Mouse (Mus musculus) hindbrain, embryonic 15.5 days (tissue): ENCODE measurements around the gene Mrps9. TPM values are rescaled to one million over a fixed set of nuclear protein-coding genes. Genes with fewer than 3 reads are reported as not detected.
A peak's percentile ranks its signal among the peaks of the same experiment; 100 is the strongest.
"Not testable (repeated sequence)": the region's sequence is repeated elsewhere in the genome, so short reads cannot be mapped to it uniquely, and the experiment has no call there.

Experiments
- ATAC-seq: fragments of 200-750 bp; cut with Nextera tagmentation; 2 replicates; pipeline ENCODE4 v1.8.0; 2017; ENCODE audit warnings: low read depth, moderate number of reproducible peaks, moderate TSS enrichment; ENCODE audit not compliant: low FRiP score
- H3K27ac ChIP-seq: fragments of 300-500 bp; sonication (generic); replicated peaks from 2 replicates; pipeline ENCODE4 v1.5.1; 2015; ENCODE audit warnings: mild to moderate bottlenecking, inconsistent platforms
- H3K27me3 ChIP-seq: fragments of 300-500 bp; sonication (generic); 2 replicates; pipeline ENCODE4 v1.6.1; 2015; ENCODE audit warnings: control low read depth, inconsistent platforms
- H3K36me3 ChIP-seq: fragments of 300-500 bp; sonication (generic); 2 replicates; pipeline ENCODE4 v1.6.1; 2015; ENCODE audit warnings: control low read depth, inconsistent platforms
- H3K4me1 ChIP-seq: fragments of 300-500 bp; sonication (generic); replicated peaks from 2 replicates; pipeline ENCODE4 v1.6.1; 2015; ENCODE audit warnings: control low read depth, inconsistent platforms
- H3K4me2 ChIP-seq: fragments of 300-500 bp; sonication (generic); 2 replicates; pipeline ENCODE4 v1.6.1; 2015; ENCODE audit warnings: moderate library complexity, mild to moderate bottlenecking, inconsistent platforms
- H3K4me3 ChIP-seq: fragments of 300-500 bp; sonication (generic); 2 replicates; pipeline ENCODE4 v1.5.1; 2015; ENCODE audit warnings: mild to moderate bottlenecking, inconsistent platforms
- H3K9ac ChIP-seq: fragments of 300-500 bp; sonication (generic); 2 replicates; pipeline ENCODE4 v1.6.1; 2015; ENCODE audit warnings: inconsistent platforms
- H3K9me3 ChIP-seq: fragments of 300-500 bp; sonication (generic); 2 replicates; pipeline ENCODE4 v1.6.1; 2016; ENCODE audit warnings: control low read depth, inconsistent platforms
- WGBS: fragments of 180-500 bp; shearing (Covaris S2); methylation state at CpG from one replicate; pipeline ENCODE4 v1.1.7; 2015; 5-methylcytosine and 5-hydroxymethylcytosine counted together
- polyA plus RNA-seq: library from polyadenylated mRNA; unstranded; fragments of >200 nt; fragmentation: Nextera tagmentation; extraction: Ambion mirVana; gene quantifications from 2 replicates; pipeline ENCODE4 v1.2.1, GENCODE M21; 2015

Mrps9 gene
- polyA plus RNA-seq, 1 experiment from 2014 or later = 28.8 TPM

DNA sequence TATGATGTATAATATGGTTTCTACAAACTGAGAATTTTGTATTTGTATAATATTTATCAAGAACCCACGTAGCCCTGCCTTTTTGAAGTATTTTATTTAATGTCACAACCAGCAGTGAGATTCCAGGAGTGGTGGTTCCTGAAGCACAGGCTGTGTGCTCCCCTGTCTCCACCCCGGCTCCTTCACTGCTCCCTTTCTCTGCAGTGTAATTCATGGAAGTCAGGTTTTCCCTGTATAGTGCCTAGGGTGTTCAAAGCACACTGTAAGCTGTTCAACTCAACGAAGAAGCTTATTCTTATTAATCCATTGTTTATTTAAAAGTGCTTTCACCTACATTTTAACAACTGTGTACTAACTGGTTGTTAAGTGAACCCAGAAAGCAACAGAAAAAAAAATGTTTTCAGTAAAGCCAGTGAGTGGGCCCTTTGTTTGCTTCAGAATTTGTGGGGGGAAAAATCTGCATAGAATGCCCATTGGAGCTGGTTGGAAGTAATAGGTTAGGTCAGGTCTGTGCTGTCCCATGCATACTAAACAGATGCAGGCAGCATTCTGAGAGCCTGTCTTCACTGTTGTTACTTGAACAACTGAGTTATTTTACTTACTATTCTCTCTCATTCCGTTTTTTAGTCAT, 25.5 kb downstream of the Mrps9 start:
- H3K9ac ChIP-seq = no peak overlapping the region
- no peaks in the 10 kb centered on the region for H3K27me3 ChIP-seq
- ATAC-seq = no peak
- H3K4me2 ChIP-seq = peak overlapping the region; percentile 45
- H3K4me1 ChIP-seq = peaks cover 15% of the 10 kb centered on the region
- no peaks in the 10 kb centered on the region for H3K36me3 ChIP-seq
- WGBS = 40% methylated on average over 4 of the region's 4 CpGs
- H3K9me3 ChIP-seq = no peaks in the 10 kb centered on the region
- peak overlapping the region; percentile 71 for H3K27ac ChIP-seq
- no peak overlapping the region for H3K4me3 ChIP-seq

DNA sequence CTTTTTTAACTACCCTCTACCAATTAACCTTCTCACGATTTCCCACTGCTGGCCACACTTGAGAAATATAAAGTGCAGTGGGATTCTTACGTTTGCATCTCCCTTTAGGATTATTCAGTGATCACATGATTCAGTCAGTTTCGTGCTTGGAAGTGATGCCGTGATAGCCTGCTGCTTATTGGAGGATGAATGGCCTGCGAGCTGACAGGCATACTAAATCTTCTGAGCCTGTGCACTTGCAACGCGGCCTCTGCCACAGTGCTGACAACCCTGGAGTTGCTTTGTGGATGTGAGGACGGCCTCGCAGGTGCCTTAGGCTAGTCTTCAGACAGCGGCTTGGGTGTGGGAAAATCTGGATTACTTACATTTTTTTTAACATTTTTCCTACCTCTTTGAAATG, 26.2 kb downstream of the Mrps9 start:
- Histone ChIP-seq H3K4me2 (peak overlapping the region; percentile 45), H3K36me3 (no peaks in the 10 kb centered on the region), H3K4me3 (peak overlapping the region; percentile 22), H3K9ac (peak overlapping the region; percentile 10; the same call in 1 of the 2 replicates), H3K27ac (peak overlapping the region; percentile 71), H3K27me3 (no peaks in the 10 kb centered on the region), H3K4me1 (peaks cover 15% of the 10 kb centered on the region), H3K9me3 (no peaks in the 10 kb centered on the region)
- WGBS = 20% methylated on average over 10 of the region's 10 CpGs
- peak; percentile 87 for ATAC-seq

DNA sequence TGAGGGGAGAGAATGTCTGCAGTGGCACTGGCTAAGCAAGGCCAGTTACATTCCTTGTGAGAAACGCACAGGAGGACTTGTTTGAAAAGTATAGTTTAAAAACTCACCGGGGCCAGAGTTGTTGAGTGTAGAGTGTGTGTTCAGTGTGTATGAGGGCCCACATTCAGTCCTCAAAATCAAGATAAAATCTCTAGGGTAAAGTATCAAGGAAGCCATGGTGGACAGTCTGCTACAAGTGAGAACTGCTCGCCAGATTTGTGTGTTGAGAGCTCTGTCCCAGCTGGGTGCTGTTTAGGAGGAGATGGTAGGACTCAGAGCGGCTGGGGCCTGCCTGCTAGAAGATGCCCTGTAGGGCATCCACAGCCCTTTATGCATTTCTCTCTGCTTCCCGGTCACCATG, 27.8 kb downstream of the Mrps9 start:
- 91% methylated on average over 5 of the region's 5 CpGs for WGBS
- H3K27me3 ChIP-seq = no peaks in the 10 kb centered on the region
- ATAC-seq = no peak
- no peak overlapping the region for H3K9ac ChIP-seq
- no peak overlapping the region for H3K4me3 ChIP-seq
- peaks cover 15% of the 10 kb centered on the region for H3K4me1 ChIP-seq
- H3K27ac ChIP-seq = no peak overlapping the region
- H3K36me3 ChIP-seq = no peaks in the 10 kb centered on the region
- H3K4me2 ChIP-seq = no peak overlapping the region
- no peaks in the 10 kb centered on the region for H3K9me3 ChIP-seq

DNA sequence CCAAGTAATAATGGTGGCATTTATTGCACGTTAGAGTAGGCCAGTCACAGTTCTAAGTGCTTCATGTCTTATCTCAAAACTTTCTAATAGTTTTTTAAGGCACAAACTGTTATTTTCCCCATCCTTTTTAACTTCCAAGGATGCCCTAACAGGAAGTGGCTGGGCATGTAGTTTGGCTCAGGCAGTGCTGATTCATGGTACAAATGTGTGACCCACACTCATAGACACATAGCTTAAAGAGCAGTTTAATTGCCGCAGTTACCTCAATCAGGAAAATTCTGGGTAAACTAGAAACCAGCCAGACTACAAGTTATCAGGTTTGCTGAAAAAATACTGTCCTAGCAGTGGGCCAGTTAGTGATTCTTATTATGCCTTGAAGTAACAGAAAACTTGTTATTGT, 31.2 kb downstream of the Mrps9 start:
- 92% methylated on average over 2 of the region's 2 CpGs for WGBS
- no peak for ATAC-seq
- H3K27ac ChIP-seq = no peak overlapping the region
- no peaks in the 10 kb centered on the region for H3K27me3 ChIP-seq
- H3K9me3 ChIP-seq = no peaks in the 10 kb centered on the region
- no peak overlapping the region for H3K4me2 ChIP-seq
- H3K4me3 ChIP-seq = no peak overlapping the region
- no peaks in the 10 kb centered on the region for H3K36me3 ChIP-seq
- H3K9ac ChIP-seq = no peak overlapping the region
- peaks cover 6% of the 10 kb centered on the region for H3K4me1 ChIP-seq

DNA sequence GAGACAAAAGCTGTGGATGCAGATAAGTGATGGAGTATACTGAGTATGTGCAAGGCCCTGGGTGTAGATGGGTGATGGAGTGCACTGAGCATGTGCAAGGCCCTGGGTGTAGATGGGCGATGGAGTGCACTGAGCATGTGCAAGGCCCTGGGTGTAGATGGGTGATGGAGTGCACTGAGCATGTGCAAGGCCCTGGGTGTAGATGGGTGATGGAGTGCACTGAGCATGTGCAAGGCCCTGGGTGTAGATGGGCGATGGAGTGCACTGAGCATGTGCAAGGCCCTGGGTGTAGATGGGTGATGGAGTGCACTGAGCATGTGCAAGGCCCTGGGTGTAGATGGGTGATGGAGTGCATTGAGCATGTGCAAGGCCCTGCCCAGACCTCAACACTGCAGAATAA, 32.4 kb downstream of the Mrps9 start:
- H3K4me1 ChIP-seq, H3K27ac ChIP-seq, H3K9me3 ChIP-seq, H3K4me2 ChIP-seq, ATAC-seq, H3K9ac ChIP-seq, H3K36me3 ChIP-seq, H3K4me3 ChIP-seq, H3K27me3 ChIP-seq: not testable (repeated sequence)
- 97% methylated on average over 2 of the region's 2 CpGs for WGBS

DNA sequence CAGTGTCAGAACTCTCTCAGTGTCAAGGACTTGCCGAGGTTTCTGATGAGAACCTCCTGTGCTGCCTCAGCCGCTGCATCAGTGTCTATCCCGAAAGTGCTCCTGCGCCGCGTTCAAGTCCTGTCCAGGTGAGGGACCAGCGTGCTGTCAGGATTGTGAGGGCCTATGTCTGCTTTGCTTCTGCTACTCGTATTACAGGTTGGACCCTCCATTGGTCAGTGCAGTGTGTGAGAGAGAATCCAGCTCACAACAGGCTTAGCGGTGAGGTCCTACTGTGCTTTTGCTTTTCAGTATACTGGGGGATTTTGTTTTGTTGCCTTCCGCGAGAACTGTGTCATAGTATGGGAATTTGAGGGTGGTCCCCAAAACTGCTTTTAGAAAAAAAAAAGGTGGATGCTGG, 36.8 kb downstream of the Mrps9 start:
- H3K4me3 ChIP-seq = no peak overlapping the region
- H3K4me1 ChIP-seq = peaks cover 26% of the 10 kb centered on the region
- H3K4me2 ChIP-seq = no peak overlapping the region
- no peak overlapping the region; the same call in 1 of the 2 replicates for H3K27ac ChIP-seq
- no peaks in the 10 kb centered on the region for H3K9me3 ChIP-seq
- ATAC-seq = no peak
- H3K36me3 ChIP-seq = no peaks in the 10 kb centered on the region
- WGBS = 82% methylated on average over 11 of the region's 11 CpGs
- H3K27me3 ChIP-seq = no peaks in the 10 kb centered on the region
- H3K9ac ChIP-seq = no peak overlapping the region

DNA sequence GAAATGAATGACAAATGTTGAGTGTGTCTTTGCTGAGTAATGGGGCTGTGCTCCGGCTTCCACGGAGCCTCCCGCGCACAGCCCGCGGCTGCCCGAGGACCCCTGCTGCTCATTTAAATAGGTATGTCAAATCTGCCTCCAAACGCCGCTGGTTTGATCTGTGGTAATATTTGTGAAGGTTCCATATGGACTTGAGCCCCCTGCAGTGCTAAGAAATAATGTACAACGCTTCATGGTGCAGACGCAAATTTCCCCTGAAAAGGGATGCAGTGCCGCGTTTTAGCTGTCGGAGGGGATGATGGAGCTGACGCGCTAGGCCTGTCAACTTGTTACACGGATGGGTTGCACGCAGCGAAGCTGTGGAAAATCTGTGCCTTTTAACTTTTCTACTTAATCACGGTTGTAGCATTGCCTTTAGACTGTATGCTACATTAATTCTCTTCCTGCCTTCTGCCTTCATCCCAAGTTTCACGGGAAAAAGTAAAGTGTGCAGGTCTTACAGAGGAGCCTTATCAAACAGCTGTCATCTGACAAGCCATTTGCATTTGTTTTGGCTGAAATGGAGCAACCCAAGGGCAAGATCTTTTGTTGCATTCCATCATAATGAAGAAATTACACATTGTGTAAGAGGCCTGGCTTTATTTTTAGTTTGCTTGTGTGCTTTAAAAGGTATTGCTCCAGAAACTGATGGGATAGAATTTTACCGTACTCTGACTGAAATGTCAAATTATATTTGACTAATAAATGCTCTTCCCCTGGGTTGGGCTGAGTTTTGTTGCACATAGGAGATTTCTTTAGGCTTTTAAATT, 37.7 kb downstream of the Mrps9 start:
- peak overlapping the region; percentile 22 for H3K4me2 ChIP-seq
- H3K27me3 ChIP-seq = no peaks in the 10 kb centered on the region
- peak; percentile 57 for ATAC-seq
- H3K9me3 ChIP-seq = no peaks in the 10 kb centered on the region
- peak overlapping the region; percentile 31; the same call in 1 of the 2 replicates for H3K27ac ChIP-seq
- H3K36me3 ChIP-seq = no peaks in the 10 kb centered on the region
- 15% methylated on average over 22 of the region's 22 CpGs for WGBS
- no peak overlapping the region for H3K9ac ChIP-seq
- peaks cover 26% of the 10 kb centered on the region for H3K4me1 ChIP-seq
- H3K4me3 ChIP-seq = no peak overlapping the region

DNA sequence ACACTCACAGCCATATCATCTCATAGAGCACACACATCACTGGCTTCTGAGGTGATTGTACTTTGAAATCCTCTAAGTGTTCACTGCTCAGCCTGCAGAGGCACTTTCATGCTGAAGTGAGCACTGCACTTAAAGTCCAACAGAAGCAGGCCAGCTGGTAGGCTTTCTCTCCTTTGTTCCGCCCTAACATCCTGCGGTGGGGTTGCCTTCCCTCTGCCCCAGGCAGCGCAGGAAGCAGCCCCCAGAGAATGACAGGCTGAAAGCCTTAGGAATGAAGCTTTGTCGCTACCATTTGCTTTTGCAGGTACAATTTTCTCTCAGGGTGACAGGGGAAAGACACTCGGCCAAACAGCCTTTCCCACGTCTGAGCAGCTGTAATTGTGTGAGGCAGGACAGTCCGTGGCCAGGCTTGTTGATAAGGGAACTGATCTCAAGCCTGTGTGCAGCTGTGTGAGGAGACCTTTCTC, 38.4 kb downstream of the Mrps9 start:
- Histone ChIP-seq H3K27ac (peak overlapping the region; percentile 31; the same call in 1 of the 2 replicates), H3K9me3 (no peaks in the 10 kb centered on the region), H3K4me2 (no peak overlapping the region), H3K4me1 (peaks cover 26% of the 10 kb centered on the region), H3K27me3 (no peaks in the 10 kb centered on the region), H3K4me3 (no peak overlapping the region), H3K36me3 (no peaks in the 10 kb centered on the region), H3K9ac (no peak overlapping the region)
- peak; percentile 47; the same call in 1 of the 2 replicates for ATAC-seq
- 19% methylated on average over 7 of the region's 7 CpGs for WGBS

DNA sequence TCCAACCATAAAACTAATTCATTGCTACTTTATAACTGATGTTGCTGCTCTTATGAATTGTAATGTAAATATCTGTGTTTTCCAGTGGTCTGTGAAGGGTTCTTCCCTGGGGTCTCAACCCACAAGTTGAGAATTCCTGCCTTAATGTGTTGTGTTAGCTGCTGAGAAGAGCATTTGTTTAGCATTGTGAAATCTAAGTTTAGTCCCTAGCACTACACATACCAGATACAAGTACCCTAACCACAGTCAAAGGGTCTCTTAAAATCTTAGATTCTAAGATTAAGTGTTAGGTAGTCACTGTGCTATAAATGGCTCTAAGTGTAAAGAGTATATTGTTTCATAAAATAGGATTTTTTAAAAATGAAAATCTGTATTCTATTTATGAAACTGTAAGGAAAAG, 43.7 kb downstream of the Mrps9 start:
- Histone ChIP-seq H3K27ac (no peak overlapping the region), H3K36me3 (0 out of 2 replicates have a peak, but pooled peaks cover 4% of the 10 kb centered on the region), H3K4me3 (no peak overlapping the region), H3K4me2 (no peak overlapping the region), H3K4me1 (peaks cover 7% of the 10 kb centered on the region; the same call in 1 of the 2 replicates), H3K27me3 (no peaks in the 10 kb centered on the region), H3K9me3 (no peaks in the 10 kb centered on the region), H3K9ac (no peak overlapping the region)
- no peak for ATAC-seq

DNA sequence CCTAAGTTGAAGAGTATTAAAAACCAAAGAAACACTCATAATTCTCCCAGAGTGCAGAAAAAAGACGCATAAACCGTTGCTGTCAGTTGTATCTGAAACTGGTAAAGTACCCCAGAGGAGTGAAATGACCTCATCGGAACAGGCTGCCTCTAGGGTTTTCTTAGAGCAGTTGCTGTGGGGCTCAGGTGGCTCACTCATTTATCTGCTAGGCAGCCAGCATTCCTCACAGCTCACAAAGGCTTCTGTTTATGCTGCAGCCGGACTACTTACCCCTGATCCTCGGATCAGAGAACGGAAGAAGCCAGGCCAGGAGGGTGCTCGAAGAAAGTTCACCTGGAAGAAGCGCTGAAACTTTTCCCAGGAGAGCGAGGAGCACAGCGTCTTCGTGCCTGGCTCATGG, 54.1 kb downstream of the Mrps9 start:
- WGBS = 66% methylated on average over 11 of the region's 11 CpGs
- ATAC-seq = no peak

DNA sequence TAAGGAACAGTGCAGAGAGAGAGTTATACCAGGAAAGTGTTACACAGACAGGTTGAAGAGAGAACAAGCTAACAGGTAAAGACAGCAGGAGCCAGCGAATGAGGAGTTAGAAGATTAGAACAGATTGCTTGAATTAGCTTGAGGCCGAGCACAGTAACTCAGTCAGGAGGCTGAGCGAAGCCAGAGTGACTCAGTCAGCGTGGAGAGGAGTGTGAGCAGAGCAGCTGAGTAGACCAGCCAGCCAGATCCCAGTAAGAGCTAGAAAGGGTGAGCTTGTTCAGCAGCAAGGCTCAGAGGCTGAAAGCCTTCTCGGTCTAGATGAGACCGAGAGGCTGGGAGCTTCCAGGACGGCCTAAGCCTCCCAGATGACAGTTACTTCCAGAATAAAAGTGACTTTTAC, 55.7 kb downstream of the Mrps9 start:
- Histone ChIP-seq H3K4me1 (no peaks in the 10 kb centered on the region), H3K27me3 (no peaks in the 10 kb centered on the region), H3K4me3 (no peak overlapping the region), H3K36me3 (no peaks in the 10 kb centered on the region), H3K27ac (no peak overlapping the region), H3K9me3 (no peaks in the 10 kb centered on the region), H3K9ac (no peak overlapping the region), H3K4me2 (no peak overlapping the region)
- WGBS = 77% methylated on average over 7 of the region's 7 CpGs
- no peak for ATAC-seq

More for the DNA sequence above, 54.1 kb downstream of the Mrps9 start:
- Histone ChIP-seq H3K27me3 (no peaks in the 10 kb centered on the region), H3K9ac (no peak overlapping the region), H3K4me2 (no peak overlapping the region), H3K27ac (no peak overlapping the region), H3K36me3 (peaks cover 6% of the 10 kb centered on the region; the same call in 1 of the 2 replicates), H3K4me3 (no peak overlapping the region), H3K9me3 (no peaks in the 10 kb centered on the region), H3K4me1 (no peaks in the 10 kb centered on the region)

DNA sequence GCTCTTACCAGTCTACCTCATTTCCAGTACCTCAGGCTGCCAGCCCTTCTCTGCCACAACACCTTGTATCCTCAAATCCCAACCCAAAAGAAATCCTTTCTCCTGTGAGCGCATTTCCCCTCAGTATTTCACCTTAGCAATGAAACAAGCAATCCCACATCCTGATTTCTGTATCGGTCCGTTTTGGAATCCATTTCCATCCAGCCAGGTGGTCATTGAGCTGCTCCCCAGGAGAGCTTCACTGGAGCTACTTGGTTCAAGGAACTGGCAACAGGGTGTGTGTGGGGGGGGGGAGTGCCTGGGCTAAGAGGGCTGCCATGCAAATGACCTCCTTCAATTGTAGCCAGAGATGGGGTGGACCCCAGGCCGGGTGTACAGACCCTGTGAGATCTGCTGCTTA, 56.1 kb downstream of the Mrps9 start:
- WGBS = 51% methylated on average over 4 of the region's 4 CpGs
- ATAC-seq = no peak
- Histone ChIP-seq H3K9ac (no peak overlapping the region), H3K4me2 (no peak overlapping the region), H3K36me3 (no peaks in the 10 kb centered on the region), H3K9me3 (no peaks in the 10 kb centered on the region), H3K4me1 (no peaks in the 10 kb centered on the region), H3K4me3 (no peak overlapping the region), H3K27ac (no peak overlapping the region), H3K27me3 (no peaks in the 10 kb centered on the region)
